Mouse (Mus musculus) kidney, adult 2 months (tissue): Measurements from ENCODE around the gene Cfap74.

Experiments
- CTCF ChIP-seq: fragments of 200-500 bp; conservative IDR thresholded peaks from 2 replicates; pipeline ENCODE4 v1.5.1; 2011; ENCODE audit warnings: low read depth, mild to moderate bottlenecking, control low read depth, low read length, moderate library complexity, mixed read lengths; ENCODE audit not compliant: insufficient read depth, insufficient read length
- POLR2A ChIP-seq: fragments of 200-500 bp; IDR thresholded peaks from one replicate; pipeline ENCODE4 v1.6.1; 2011; ENCODE audit warnings: low read depth, low read length, control low read depth

DNA sequence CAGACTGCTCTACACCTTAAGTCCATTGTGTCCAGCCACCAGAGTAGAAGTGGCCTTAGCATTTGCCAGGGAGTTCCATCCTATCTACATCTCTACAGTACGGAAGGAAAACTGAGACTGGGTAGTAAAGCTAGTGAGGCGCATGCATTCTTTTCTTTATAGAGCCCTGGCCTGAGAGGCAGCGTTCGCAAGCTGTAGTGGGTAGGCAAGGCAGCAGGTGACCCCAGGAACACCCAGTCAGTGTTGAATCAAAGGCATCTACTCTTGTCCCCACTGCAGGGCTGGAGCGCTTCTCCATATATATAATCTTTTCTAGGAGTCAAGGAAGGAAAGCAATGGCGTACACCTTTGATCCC lies 73.1 kb downstream of the Cfap74 start:
- TF ChIP-seq CTCF (no peak), POLR2A (no peak)
